Mouse (Mus musculus): ENCODE data around the gene Plcg2. TPM values are rescaled to one million over a fixed set of nuclear protein-coding genes. Genes with fewer than 3 reads are reported as not detected.

The Plcg2 gene
- total and polyA plus RNA-seq, 3 experiments: not detected

DNA sequence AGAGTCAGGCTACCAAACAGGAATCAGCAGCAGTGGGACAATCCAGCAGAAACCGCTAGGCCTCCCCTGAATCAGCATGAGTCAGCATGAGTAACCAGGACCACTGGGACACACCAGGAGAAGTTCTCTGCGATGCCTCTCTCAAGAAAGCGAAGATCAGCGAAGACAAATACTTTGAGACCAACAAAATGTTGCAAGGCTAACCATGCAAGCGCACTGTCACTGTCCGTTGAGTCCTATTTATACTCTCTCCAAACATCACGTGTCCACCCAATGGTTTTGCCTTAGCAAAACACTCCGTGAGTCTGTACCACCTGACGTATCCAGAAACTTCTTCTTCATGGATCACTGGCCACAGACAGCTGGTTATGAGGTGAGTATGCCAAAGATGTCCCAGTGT is 18.1 kb upstream of the Plcg2 start:
- DNase-seq (ENCODE audit: low spot score): no peak
- peaks cover 6% of the 10 kb centered on the region for H3K9me3 ChIP-seq (replicated peaks)
- no peaks in the 10 kb centered on the region for H3K36me3 ChIP-seq (replicated peaks)
- H3K4me1 ChIP-seq (ENCODE audit: insufficient read depth, low read depth, low read length): peaks cover 5% of the 10 kb centered on the region
- H3K4me3 ChIP-seq (ENCODE audit: low read depth, low read length): no peak overlapping the region
- no peak for TF ChIP-seq TAL1 (conservative IDR thresholded peaks at IDR 0.05; ENCODE audit: low read depth, low read length)
- TF ChIP-seq POLR2AphosphoS5 (IDR thresholded peaks at IDR 0.05; ENCODE audit: insufficient replicate concordance, low read depth, low read length): no peak
- no peak for TF ChIP-seq CTCF (IDR thresholded peaks at IDR 0.05; ENCODE audit: low read depth, low read length)
- no peak for TF ChIP-seq GATA2 (IDR thresholded peaks at IDR 0.05; ENCODE audit: borderline replicate concordance, low read depth, low read length)
- no peak for TF ChIP-seq GATA1 (IDR thresholded peaks at IDR 0.05; ENCODE audit: borderline replicate concordance, low read length)
- ATAC-seq (ENCODE audit: extremely low read depth, insufficient number of reproducible peaks, low FRiP score, poor library complexity, severe bottlenecking): no peak
- no peaks in the 10 kb centered on the region for H3K27me3 ChIP-seq (ENCODE audit: insufficient read depth, low read length)

DNA sequence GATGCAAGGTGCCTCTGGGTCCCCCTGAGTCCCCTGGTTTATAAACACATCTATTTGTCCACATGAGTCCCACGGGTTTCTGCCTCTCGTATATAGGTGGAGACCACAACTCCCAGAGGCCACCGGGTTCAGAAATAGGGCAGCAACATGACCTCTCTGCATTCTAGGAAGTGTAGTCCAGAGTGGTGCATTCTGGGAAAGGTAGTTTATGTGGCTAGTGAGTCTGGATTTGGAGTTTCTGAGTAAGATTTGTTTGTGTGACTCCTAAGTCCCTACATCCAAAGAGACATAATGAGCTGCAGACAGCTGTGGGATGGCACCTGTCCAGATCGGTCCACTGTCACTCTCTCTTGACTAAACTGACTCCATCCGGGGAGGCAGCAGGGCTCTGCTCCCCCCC is 17.6 kb upstream of the Plcg2 start:
- no peak for DNase-seq (ENCODE audit: low spot score)

DNA sequence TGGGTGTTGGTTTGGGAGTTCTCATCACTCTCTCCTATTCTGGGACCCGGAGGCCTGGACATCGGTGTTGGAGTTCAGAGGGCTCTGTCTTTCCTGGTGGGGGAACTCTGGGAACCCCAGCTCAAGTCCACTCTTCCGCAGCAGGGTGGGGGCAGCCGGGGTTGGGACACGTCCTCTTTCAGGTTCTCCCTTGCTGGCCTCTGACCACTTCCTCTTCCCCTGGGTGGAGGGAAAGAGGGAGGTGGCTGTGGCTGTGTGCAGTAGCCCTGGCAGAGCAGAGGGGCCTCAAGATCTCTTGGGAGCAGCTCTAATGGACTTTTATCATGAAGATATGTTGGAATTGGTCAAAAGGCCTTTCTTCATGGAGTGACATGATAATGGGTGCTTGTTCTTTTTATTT is 16.3 kb upstream of the Plcg2 start:
- Histone ChIP-seq H3K27me3 (ENCODE audit: insufficient read depth, low read length) (no peaks in the 10 kb centered on the region), H3K36me3 (replicated peaks) (no peaks in the 10 kb centered on the region), H3K4me1 (ENCODE audit: insufficient read depth, low read depth, low read length) (peaks cover 5% of the 10 kb centered on the region), H3K9me3 (replicated peaks) (peaks cover 6% of the 10 kb centered on the region), H3K4me3 (ENCODE audit: low read depth, low read length) (no peak overlapping the region; the same call in 1 of the 2 replicates)
- TF ChIP-seq GATA1 (IDR thresholded peaks at IDR 0.05; ENCODE audit: borderline replicate concordance, low read length) (no peak), GATA2 (IDR thresholded peaks at IDR 0.05; ENCODE audit: borderline replicate concordance, low read depth, low read length) (no peak)
- DNase-seq (ENCODE audit: low spot score) (peak; percentile 50), ATAC-seq (ENCODE audit: extremely low read depth, insufficient number of reproducible peaks, low FRiP score, poor library complexity, severe bottlenecking) (peak; percentile 87)

More for the DNA sequence above, 17.6 kb upstream of the Plcg2 start:
- no peaks in the 10 kb centered on the region for H3K36me3 ChIP-seq (replicated peaks)
- TF ChIP-seq TAL1 (conservative IDR thresholded peaks at IDR 0.05; ENCODE audit: low read depth, low read length) (no peak), POLR2AphosphoS5 (IDR thresholded peaks at IDR 0.05; ENCODE audit: insufficient replicate concordance, low read depth, low read length) (no peak), CTCF (IDR thresholded peaks at IDR 0.05; ENCODE audit: low read depth, low read length) (no peak), GATA2 (IDR thresholded peaks at IDR 0.05; ENCODE audit: borderline replicate concordance, low read depth, low read length) (no peak), GATA1 (IDR thresholded peaks at IDR 0.05; ENCODE audit: borderline replicate concordance, low read length) (no peak)
- ATAC-seq (ENCODE audit: extremely low read depth, insufficient number of reproducible peaks, low FRiP score, poor library complexity, severe bottlenecking): no peak
- peaks cover 5% of the 10 kb centered on the region for H3K4me1 ChIP-seq (ENCODE audit: insufficient read depth, low read depth, low read length)
- peaks cover 6% of the 10 kb centered on the region for H3K9me3 ChIP-seq (replicated peaks)
- no peaks in the 10 kb centered on the region for H3K27me3 ChIP-seq (ENCODE audit: insufficient read depth, low read length)
- no peak overlapping the region for H3K4me3 ChIP-seq (ENCODE audit: low read depth, low read length)

DNA sequence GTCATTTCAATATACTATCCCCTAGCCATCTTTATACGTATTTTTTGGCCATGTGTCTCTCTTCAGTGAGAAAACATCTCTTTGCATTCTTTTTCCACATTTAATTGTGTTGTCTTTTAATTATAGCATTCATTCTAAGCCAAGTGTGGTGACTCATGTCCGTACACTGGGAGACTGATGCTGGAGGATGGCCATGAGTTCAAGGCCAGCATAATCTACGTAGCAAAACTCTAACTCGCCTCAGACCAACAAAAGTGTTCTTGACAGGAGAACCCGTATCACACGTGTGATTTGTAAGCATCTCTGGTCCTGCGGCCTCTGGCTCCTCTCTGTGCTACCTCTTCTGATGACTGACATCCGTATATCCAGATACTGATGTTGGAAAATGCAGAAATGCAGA is 13.4 kb upstream of the Plcg2 start:
- DNase-seq (ENCODE audit: low spot score) (no peak), ATAC-seq (ENCODE audit: extremely low read depth, insufficient number of reproducible peaks, low FRiP score, poor library complexity, severe bottlenecking) (no peak)
- H3K4me3 ChIP-seq (ENCODE audit: low read depth, low read length): no peak overlapping the region
- no peaks in the 10 kb centered on the region for H3K36me3 ChIP-seq (replicated peaks)
- no peaks in the 10 kb centered on the region for H3K27me3 ChIP-seq (ENCODE audit: insufficient read depth, low read length)
- peaks cover 8% of the 10 kb centered on the region for H3K9me3 ChIP-seq (replicated peaks)
- TF ChIP-seq GATA2 (IDR thresholded peaks at IDR 0.05; ENCODE audit: borderline replicate concordance, low read depth, low read length): no peak
- no peak for TF ChIP-seq GATA1 (IDR thresholded peaks at IDR 0.05; ENCODE audit: borderline replicate concordance, low read length)
- no peak for TF ChIP-seq CTCF (IDR thresholded peaks at IDR 0.05; ENCODE audit: low read depth, low read length)
- TF ChIP-seq POLR2AphosphoS5 (IDR thresholded peaks at IDR 0.05; ENCODE audit: insufficient replicate concordance, low read depth, low read length): no peak
- no peak for TF ChIP-seq TAL1 (conservative IDR thresholded peaks at IDR 0.05; ENCODE audit: low read depth, low read length)
- peaks cover 5% of the 10 kb centered on the region for H3K4me1 ChIP-seq (ENCODE audit: insufficient read depth, low read depth, low read length)

DNA sequence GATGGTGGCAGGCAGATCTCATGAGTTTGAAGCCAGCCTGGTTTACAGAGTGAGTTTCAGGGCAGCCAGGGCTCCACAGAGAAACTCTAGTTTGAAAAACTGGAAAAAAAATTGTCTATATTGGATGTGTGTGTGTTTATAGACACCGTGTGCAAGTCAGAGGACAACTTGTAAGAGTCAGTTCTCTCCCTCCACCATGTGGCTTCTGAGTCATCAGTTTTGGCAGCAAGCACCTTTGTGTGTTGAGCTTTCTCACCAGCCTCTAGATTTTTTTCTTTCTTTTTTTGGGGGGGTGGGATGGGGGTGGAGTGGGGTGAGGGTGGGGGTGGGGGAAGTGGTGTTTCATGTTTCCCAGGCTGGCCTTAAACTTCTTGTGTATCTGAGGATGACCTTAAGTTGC is 12.8 kb upstream of the Plcg2 start:
- Histone ChIP-seq H3K4me1 (ENCODE audit: insufficient read depth, low read depth, low read length) (peaks cover 5% of the 10 kb centered on the region), H3K4me3 (ENCODE audit: low read depth, low read length) (no peak overlapping the region), H3K9me3 (replicated peaks) (0 out of 2 replicates have a peak, but pooled peaks cover 2% of the 10 kb centered on the region), H3K36me3 (replicated peaks) (no peaks in the 10 kb centered on the region), H3K27me3 (ENCODE audit: insufficient read depth, low read length) (no peaks in the 10 kb centered on the region)
- no peak for ATAC-seq (ENCODE audit: extremely low read depth, insufficient number of reproducible peaks, low FRiP score, poor library complexity, severe bottlenecking)
- no peak for DNase-seq (ENCODE audit: low spot score)
- TF ChIP-seq POLR2AphosphoS5 (IDR thresholded peaks at IDR 0.05; ENCODE audit: insufficient replicate concordance, low read depth, low read length): no peak
- TF ChIP-seq GATA2 (IDR thresholded peaks at IDR 0.05; ENCODE audit: borderline replicate concordance, low read depth, low read length): no peak
- no peak for TF ChIP-seq CTCF (IDR thresholded peaks at IDR 0.05; ENCODE audit: low read depth, low read length)
- no peak for TF ChIP-seq GATA1 (IDR thresholded peaks at IDR 0.05; ENCODE audit: borderline replicate concordance, low read length)
- TF ChIP-seq TAL1 (conservative IDR thresholded peaks at IDR 0.05; ENCODE audit: low read depth, low read length): no peak

DNA sequence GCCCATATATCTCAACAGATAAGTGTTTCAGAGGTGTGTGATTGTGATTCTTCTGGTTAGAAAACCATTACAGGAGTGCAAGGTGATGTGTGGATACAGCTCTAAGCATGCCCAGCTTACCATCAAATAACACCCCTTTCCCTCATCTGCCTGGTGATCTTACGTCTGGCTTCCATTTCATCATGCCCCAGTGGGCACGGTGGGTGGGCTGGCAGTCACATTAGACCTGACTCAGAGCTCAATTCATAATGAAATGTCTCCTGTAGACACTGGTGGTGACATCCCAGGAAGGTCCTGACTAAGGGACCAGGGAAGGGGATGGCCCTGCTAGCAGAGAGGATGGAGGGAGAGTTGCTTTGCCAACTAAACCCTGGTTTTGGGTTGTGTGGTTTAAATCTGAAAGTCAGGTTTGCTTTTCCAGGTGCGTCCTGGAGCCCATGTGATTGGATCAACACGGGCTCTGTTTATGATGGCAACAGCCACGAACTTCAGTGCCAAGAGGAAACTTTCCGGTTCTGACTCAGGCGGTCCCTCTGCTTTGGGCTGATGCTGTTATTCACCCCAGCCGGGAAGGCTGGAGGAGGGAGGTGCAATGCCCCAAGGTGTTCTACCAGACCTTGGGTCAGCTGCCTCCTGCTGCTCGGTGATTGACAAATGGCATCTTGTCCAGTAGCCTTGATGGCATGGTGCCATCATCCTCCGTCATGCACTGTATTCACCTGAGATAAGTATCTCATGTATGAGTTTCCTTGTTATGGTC is 9.7 kb upstream of the Plcg2 start:
- DNase-seq (ENCODE audit: low spot score): no peak
- TF ChIP-seq GATA1 (IDR thresholded peaks at IDR 0.05; ENCODE audit: borderline replicate concordance, low read length) (no peak), TAL1 (conservative IDR thresholded peaks at IDR 0.05; ENCODE audit: low read depth, low read length) (no peak), POLR2AphosphoS5 (IDR thresholded peaks at IDR 0.05; ENCODE audit: insufficient replicate concordance, low read depth, low read length) (no peak), CTCF (IDR thresholded peaks at IDR 0.05; ENCODE audit: low read depth, low read length) (no peak), GATA2 (IDR thresholded peaks at IDR 0.05; ENCODE audit: borderline replicate concordance, low read depth, low read length) (no peak)
- Histone ChIP-seq H3K9me3 (replicated peaks) (0 out of 2 replicates have a peak, but pooled peaks cover 2% of the 10 kb centered on the region), H3K4me3 (ENCODE audit: low read depth, low read length) (no peak overlapping the region), H3K27me3 (ENCODE audit: insufficient read depth, low read length) (no peaks in the 10 kb centered on the region), H3K4me1 (ENCODE audit: insufficient read depth, low read depth, low read length) (no peaks in the 10 kb centered on the region), H3K36me3 (replicated peaks) (no peaks in the 10 kb centered on the region)
- ATAC-seq (ENCODE audit: extremely low read depth, insufficient number of reproducible peaks, low FRiP score, poor library complexity, severe bottlenecking): no peak

Measured in G1E (cell line).